Mouse (Mus musculus) macrophage (primary cell): ENCODE measurements around the gene Adprhl2. TPM values are rescaled to one million over a fixed set of nuclear protein-coding genes. Genes with fewer than 3 reads are reported as not detected.

Experiments used
- H3K27ac ChIP-seq: fragments of 350-480 bp; formaldehyde crosslinking; 2 replicates; pipeline ENCODE4 v1.9.0; 2021
- H3K36me3 ChIP-seq: fragments of 350-480 bp; formaldehyde crosslinking; 2 replicates; pipeline ENCODE4 v1.9.0; 2021; ENCODE audit errors: inconsistent target
- H3K4me3 ChIP-seq: fragments of 350-480 bp; formaldehyde crosslinking; 2 replicates; pipeline ENCODE4 v1.9.0; 2021; ENCODE audit errors: inconsistent target
- H3K79me2 ChIP-seq: fragments of 350-480 bp; formaldehyde crosslinking; 2 replicates; pipeline ENCODE4 v1.9.0; 2021; ENCODE audit errors: inconsistent target
- WGBS: methylation state at CpG from one replicate; pipeline ENCODE4 v1.1.7; 2026; ENCODE audit warnings: inconsistent platforms; ENCODE audit not compliant: missing documents; 5-methylcytosine and 5-hydroxymethylcytosine counted together
- polyA plus RNA-seq: library from polyadenylated mRNA; stranded (reverse); fragments of 250-400 nt; gene quantifications from 3 replicates; pipeline ENCODE4 v1.2.4, GENCODE M21; 2018; ENCODE audit warnings: inconsistent platforms

Adprhl2 gene
- polyA plus RNA-seq, 1 experiment from 2014 or later, result 12.8 TPM

DNA sequence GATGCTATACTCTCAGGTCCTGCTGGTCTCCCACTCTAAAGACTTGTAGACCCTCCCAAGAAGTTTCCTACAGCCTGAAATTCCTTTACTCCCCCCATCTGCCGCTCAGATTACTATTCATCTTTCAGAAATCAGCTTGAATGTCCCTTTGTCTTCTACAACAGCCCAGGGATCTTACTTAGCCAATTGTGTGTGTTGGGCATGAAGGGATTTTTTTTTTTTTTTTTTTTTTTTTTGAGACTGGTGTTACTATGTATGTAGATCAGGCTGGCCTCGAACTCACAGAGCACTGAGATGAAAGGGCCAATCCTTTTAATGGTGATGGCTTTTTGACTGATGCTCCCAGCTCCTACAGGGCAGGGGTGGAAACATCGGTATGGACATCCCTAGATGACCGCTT, 25.6 kb downstream of the Adprhl2 start:
- Histone ChIP-seq H3K36me3 (no peaks in the 10 kb centered on the region), H3K27ac (no peak overlapping the region), H3K79me2 (no peaks in the 10 kb centered on the region), H3K4me3 (no peak overlapping the region)
- 51% methylated on average over 4 of the region's 4 CpGs for WGBS

DNA sequence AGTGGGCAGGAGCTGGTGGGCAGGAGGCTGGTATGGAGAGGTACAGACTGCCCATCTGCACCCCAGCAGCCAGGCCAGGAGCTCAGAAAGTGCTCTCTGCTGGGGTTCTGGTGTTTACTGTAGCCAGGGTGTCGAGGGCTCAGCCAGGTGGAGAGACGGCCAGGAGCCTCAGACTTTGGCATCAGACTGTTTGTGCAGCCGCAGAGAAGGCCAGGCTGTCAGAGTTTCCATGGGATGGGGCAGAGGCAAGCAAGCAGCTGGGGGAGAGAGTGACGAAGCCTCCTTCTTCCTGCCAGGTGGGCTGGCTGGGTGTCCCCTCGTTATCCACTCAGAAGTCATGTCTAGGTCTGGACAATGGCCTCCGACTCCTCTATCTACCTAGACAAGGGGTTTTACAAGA, 26.4 kb downstream of the Adprhl2 start:
- Histone ChIP-seq H3K79me2 (no peaks in the 10 kb centered on the region), H3K27ac (no peak overlapping the region), H3K36me3 (no peaks in the 10 kb centered on the region), H3K4me3 (no peak overlapping the region)
- 94% methylated on average over 6 of the region's 6 CpGs for WGBS

DNA sequence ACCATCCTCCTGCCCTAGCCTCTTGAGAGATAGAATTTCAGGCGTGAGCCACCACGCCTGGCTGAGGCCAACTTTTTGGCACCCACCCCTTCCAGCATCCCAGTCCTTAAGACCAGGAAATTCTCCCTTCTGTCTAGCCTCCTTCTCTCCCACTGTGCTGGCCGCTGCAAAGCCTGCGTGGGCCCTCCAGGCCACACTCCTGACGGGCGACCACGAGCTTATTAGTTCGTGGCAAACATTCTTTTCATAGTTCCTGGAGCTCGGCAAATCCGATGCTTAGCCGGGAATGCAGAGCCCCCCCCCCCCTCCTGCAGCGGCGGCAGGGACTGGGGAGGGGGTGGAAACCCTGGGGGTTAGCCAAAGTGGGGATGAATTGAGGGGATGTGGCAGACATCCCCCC, 30.3 kb downstream of the Adprhl2 start:
- Histone ChIP-seq H3K27ac (no peak overlapping the region), H3K36me3 (no peaks in the 10 kb centered on the region), H3K79me2 (no peaks in the 10 kb centered on the region), H3K4me3 (no peak overlapping the region)
- WGBS, result 87% methylated on average over 13 of the region's 13 CpGs

DNA sequence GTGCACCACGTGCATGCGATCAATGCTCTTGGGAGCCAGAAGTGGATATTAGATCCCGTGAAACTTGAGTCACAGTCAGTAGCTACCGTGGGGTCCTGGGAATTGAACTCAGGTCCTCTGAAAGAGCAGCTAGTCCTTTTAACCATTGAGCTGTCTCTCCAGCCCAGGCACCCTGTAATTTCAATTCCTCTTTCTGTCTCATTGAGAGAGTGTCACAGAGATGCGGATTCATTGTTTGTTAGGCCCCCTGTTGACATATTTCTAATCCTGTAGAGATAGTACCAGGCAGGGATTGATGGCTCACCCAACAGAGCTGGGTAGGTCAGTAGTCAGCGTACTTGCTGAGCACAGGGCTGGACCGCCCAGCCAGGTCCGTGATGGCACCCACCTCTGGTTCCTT, 31.2 kb downstream of the Adprhl2 start:
- Histone ChIP-seq H3K79me2 (no peaks in the 10 kb centered on the region), H3K27ac (no peak overlapping the region), H3K4me3 (no peak overlapping the region), H3K36me3 (no peaks in the 10 kb centered on the region)
- WGBS, result 86% methylated on average over 8 of the region's 8 CpGs

DNA sequence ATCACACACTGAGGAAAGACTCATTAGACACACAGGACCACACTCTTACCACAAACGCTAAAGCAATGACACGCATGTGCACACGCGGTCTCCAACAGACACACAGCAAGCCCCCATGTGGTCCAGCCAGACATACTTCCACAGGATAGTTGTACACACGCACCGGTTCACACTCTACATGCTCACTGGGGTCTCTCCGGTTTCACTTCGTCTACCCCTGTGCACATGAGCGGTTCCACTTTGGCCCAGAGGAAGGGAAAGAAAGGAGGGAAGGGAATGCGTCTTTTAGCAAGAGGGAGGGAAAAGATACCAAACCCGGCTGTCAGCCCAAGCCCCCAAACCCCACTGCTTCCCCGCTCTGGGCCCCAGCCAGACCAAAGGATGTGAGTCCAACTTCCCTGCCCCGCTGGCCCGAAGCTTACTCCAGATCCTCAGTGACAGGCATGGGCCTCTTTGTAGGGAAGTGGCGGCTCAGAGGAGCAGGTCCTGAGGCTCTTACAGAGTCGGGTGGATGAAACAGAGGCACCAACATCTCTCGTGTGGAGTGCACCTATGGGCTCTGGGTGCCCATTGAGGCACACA, 33.3 kb downstream of the Adprhl2 start:
- Histone ChIP-seq H3K79me2 (no peaks in the 10 kb centered on the region), H3K36me3 (no peaks in the 10 kb centered on the region), H3K4me3 (no peak overlapping the region), H3K27ac (no peak overlapping the region)
- 25% methylated on average over 17 of the region's 17 CpGs for WGBS

DNA sequence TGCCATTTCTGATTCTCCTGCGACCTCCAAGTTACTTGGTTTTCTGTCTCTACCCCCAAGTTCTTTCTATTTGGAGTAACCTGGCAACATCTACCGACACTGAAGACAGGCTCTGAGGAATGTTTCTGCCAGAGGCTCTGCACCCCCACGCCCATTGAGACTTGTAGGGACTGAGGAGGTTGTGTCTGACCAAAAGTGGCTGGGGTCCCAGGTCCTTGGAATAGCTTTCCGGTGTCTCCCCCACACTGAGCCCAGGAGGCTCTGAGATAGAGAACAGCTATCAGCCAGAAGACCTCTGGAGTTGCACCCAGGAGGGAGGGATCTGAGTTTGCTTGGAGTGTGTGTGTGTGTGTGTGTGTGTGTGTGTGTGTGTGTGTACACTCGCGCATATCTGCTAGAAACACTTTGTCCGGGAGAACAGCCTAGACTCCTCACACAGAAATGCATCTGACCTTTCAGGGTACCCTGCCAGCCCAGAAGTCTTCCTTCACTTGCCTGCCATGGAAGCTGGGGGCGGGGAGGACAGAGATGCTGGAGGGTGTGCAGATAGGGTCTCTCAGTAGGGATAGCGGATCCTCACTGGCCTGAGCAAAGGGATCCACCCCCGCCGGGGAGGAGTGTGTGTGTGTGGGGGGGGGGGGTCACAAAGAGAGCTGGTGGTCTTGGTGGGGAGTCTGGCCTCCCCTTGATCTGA, 34.1 kb downstream of the Adprhl2 start:
- Histone ChIP-seq H3K4me3 (no peak overlapping the region), H3K27ac (no peak overlapping the region), H3K79me2 (no peaks in the 10 kb centered on the region), H3K36me3 (no peaks in the 10 kb centered on the region)
- 48% methylated on average over 11 of the region's 11 CpGs for WGBS

DNA sequence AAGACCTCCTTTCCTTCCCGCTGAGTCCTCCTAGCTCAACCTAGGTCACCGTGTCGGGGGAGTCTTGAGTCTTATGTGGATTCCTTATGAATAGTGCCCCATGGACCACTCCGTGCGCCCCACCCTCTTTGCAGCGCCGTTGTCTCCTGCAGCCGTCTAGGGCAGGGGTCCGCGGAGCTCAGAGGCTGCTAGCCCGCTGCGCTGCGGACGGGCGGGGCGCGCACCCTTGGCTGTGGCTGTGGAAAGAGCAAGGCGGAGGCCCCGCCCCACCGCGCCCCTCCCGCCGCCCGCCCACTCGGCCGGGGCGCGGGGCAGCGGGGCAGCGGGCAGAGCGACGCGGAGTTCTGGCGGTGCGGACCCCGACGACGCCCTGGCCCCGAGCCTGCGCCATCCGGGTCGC, 35.0 kb downstream of the Adprhl2 start, which contains the start of gene Col8a2:
Col8a2 (plus strand) TSS at position 302 of the 400 bp plus-strand sequence.
- Histone ChIP-seq H3K36me3 (no peaks in the 10 kb centered on the region), H3K79me2 (no peaks in the 10 kb centered on the region), H3K27ac (no peak within 1 kb of the TSS), H3K4me3 (no peak within 1 kb of the TSS)
- 6% methylated on average over 19 of the region's 42 CpGs for WGBS

DNA sequence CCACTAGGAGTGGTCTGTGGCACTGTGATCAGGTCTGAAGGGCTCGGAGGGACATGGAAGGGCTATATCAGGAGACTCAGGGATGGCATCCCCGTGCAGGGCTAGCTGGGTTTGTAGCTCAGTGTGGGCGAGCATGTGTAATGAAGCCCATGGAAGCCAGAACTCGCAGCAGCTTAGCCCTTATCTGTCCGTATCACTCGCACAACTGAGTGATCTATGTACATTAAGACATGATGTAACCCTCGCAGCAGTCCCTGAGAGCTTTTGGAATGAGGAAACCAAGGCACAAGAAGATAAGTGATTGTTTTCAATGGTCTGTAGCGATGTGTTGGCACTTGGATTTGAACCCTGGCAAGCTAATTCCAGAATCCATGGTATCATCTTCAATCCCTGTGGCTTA, 37.9 kb downstream of the Adprhl2 start:
- 91% methylated on average over 8 of the region's 8 CpGs for WGBS
- Histone ChIP-seq H3K79me2 (no peaks in the 10 kb centered on the region), H3K4me3 (no peak overlapping the region), H3K27ac (no peak overlapping the region), H3K36me3 (no peaks in the 10 kb centered on the region)

DNA sequence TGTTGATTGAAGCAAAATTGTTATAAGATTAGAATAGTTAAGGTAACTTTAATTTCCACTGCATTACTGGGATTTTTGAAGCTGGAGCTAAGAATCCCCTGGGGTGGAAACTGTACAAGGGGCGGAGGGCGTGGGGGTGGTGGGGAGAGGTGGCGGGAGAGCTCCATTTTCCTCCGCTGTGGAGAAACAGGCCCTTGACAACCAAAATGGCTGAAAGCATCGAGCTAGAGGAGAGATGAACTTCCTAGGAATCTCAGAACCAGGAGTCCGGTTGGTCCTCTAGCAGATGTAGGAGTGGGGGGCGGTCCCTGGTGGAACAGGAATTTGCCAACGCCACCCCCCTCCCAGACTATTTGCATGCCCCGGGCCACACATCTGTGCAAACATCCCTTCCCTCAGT, 39.8 kb downstream of the Adprhl2 start:
- no peak overlapping the region for H3K4me3 ChIP-seq
- 88% methylated on average over 8 of the region's 9 CpGs for WGBS
- H3K27ac ChIP-seq, result no peak overlapping the region
- H3K79me2 ChIP-seq, result no peaks in the 10 kb centered on the region
- no peaks in the 10 kb centered on the region for H3K36me3 ChIP-seq

DNA sequence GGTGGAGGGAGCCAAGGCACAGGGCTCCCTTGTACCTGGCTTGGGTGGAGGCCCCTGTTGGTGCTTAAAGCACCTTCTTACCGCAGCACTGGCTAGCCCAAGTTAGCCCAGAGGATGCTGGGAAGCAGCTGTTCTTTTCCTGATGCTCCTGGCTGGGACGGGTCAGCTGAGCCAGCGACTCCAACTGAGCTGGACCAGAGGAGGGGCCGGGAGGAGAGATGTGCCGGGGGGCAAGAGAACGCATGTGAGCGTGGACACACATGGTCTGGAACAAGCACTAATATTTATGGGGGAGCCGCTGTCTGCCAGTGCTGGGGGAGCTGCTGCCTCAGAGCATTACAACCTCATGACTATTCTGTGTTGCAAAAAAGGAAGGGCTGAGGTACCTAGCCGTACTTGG, 42.5 kb downstream of the Adprhl2 start:
- no peak overlapping the region for H3K27ac ChIP-seq
- H3K79me2 ChIP-seq, result no peaks in the 10 kb centered on the region
- WGBS, result 95% methylated on average over 9 of the region's 9 CpGs
- peaks cover 15% of the 10 kb centered on the region for H3K36me3 ChIP-seq
- no peak overlapping the region for H3K4me3 ChIP-seq

DNA sequence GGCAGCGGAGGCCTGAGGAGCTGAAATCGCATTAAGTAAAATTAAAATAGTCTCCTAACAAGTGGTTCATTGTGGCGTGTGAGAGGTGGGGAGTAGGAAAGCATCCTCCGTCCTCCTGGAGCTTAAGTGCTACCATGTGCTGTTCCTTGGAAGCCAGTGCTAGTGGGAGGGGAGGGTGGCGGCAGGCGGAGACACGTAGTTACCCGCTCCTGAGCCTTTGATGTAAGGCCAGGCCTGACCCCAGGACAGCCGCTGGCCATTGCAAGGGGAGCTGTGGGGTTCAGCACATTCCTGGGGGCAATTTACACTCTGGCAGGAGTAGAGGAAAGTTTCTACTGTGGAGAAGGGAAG, 43.0 kb downstream of the Adprhl2 start:
- 83% methylated on average over 9 of the region's 9 CpGs for WGBS
- Histone ChIP-seq H3K36me3 (peaks cover 19% of the 10 kb centered on the region), H3K4me3 (no peak overlapping the region), H3K27ac (no peak overlapping the region), H3K79me2 (no peaks in the 10 kb centered on the region)

DNA sequence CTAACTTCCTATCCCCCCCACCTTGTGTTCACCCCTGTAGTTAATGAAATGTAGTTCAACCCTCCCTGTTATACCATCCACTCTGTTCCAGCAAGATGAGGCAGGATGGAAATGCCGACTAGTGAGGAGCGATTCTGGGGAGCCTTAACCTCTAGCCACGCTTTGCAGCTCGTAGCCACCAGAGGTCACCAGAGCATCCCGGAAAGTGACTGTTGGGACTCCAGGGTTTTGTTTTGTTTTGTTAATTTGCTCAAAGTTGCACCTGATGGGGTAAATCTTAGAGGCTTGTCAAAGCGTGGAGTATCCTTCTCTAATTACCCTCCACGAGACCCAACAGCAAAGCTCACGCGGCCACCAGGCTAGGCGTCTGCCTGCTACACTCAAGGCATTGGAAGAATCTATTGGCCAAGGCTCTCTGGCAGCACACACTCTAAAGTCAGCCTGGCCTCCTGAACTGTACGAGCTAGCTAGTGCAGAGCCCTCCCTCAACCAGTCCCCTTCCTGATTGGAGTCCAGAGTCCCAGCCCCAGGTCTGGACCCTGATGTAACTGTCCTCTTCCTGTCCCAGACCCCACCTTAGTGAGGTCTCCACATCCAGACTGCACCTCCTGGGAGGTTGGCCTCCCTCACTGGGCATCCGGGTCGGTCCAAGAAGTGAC, 43.5 kb downstream of the Adprhl2 start:
- Histone ChIP-seq H3K27ac (no peak overlapping the region), H3K36me3 (peaks cover 24% of the 10 kb centered on the region), H3K79me2 (no peaks in the 10 kb centered on the region), H3K4me3 (no peak overlapping the region)
- 25% methylated on average over 13 of the region's 13 CpGs for WGBS

DNA sequence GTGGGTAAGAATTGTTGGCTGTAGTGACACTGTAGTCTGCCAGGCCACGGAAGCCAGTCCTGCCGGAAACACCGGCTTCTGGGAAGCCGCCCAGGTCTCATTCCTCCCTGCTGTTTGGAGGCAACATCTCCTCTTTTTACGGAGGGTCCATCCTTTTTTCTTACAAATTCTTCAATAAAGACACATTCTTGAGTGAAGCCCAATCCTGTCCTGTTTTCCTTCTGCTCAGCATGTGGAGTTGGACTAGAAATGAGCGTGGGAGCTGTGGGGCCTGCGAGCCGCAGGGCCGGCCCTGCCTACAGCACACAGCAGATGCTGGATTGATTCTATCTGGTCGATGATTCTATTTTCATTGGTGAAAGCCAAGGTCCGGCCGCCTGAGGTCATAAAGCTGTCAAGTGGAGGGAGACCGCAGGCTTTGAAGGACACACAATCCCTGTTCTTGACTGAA, 45.8 kb downstream of the Adprhl2 start:
- H3K36me3 ChIP-seq, result peaks cover 39% of the 10 kb centered on the region
- whole genome bisulfite sequencing, result 96% methylated on average over 13 of the region's 13 CpGs
- H3K79me2 ChIP-seq, result peaks cover 3% of the 10 kb centered on the region; the same call in 1 of the 2 replicates
- H3K27ac ChIP-seq, result no peak overlapping the region
- H3K4me3 ChIP-seq, result no peak overlapping the region

DNA sequence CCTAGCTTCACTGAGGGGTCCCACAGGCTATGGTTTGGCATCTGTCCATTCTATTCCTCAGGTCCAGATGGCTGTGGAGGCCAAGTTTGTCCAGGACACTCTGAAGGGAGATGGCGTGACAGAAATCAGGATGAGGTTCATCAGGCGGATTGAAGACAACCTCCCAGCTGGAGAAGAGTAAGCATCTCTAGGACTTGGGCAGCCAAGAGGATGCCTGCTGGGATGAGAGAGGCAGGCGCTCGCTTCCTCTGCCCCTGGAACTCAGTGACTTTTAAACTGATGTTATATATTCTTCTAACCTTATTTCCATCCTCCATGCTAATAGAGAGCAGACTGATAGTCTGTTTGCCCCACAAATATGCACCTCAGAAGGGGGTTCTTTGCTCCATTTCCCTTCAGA, 46.4 kb downstream of the Adprhl2 start:
- WGBS, result 100% methylated on average over 4 of the region's 4 CpGs
- H3K36me3 ChIP-seq, result peaks cover 39% of the 10 kb centered on the region
- H3K79me2 ChIP-seq, result peaks cover 10% of the 10 kb centered on the region; the same call in 1 of the 2 replicates
- H3K27ac ChIP-seq, result no peak overlapping the region
- no peak overlapping the region for H3K4me3 ChIP-seq

DNA sequence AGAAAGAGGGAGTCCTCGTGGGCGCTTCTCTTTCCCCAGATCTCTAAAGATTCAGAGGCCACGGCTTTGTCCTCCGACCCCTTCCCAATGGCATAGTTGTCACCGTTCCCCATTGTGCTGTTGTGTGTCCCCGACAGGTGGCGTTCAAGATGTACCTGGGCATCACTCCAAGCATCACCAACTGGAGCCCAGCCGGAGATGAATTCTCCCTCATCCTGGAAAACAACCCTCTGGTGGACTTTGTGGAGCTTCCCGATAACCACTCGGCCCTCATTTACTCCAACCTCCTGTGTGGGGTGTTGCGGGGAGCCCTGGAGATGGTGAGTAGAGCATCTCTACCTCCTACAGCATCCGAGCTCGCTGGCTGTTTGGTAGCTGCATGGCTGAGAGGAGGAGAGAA, 47.8 kb downstream of the Adprhl2 start:
- peaks cover 39% of the 10 kb centered on the region for H3K36me3 ChIP-seq
- peaks cover 23% of the 10 kb centered on the region; the same call in 1 of the 2 replicates for H3K79me2 ChIP-seq
- H3K4me3 ChIP-seq, result no peak overlapping the region
- H3K27ac ChIP-seq, result no peak overlapping the region
- 94% methylated on average over 13 of the region's 13 CpGs for WGBS
